Mouse (Mus musculus) lung, postnatal 10 days (tissue): ENCODE data around the gene Nppb.
A peak's percentile ranks its signal among the peaks of the same experiment; 100 is the strongest.

Experiments
- DNase-seq: peaks from one replicate; pipeline ENCODE4 v3.0.0; 2021

The Nppb gene

GRCm38 (mm10) chr4:147977726-147978125 is 7.9 kb upstream of the Nppb start:
- no peak for DNase-seq

DNA sequence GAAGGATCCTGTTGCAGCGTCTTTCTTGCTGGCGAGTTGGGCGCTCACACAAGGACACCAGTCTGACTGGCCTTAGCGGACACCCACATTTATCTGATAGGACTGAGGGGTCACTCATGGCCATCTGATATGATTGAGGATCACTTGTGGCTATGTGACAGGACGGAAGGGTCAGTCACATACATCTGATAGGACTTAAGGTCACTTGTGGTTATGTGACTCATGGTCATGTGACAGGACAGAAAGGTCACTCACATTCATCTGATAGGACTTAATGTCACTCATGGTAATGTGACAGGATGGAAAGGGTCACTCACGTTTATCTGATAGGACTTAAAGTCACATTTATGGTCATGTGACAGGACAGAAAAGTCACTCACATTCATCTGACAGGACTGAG is 7.2 kb upstream of the Nppb start:
- DNase-seq = no peak

DNA sequence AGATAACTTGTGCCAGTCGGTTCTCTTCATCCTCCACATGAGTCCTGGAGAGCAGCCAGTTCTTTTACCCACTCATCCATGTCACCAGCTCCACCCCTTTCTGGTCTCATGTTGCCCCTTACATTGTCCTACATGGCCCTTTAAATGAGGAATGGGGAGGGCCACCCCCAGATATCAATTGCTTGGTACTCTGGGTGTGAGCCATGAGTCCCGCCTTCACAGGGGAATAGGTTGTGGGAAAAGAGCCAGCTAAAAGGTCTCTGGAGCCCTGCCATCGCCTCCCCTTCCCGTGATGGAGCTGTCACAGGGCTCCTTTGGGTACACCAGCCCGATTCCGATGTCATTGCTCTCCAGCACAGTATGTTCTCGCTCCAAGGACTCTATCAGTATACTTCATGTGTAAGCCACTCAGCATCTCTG is 6.1 kb upstream of the Nppb start:
- DNase-seq = no peak

GRCm38 (mm10) chr4:147993571-147994095 is 8.0 kb downstream of the Nppb start:
- DNase-seq = no peak

GRCm38 (mm10) chr4:147995311-147995710 is 9.7 kb downstream of the Nppb start:
- no peak for DNase-seq

GRCm38 (mm10) chr4:148000202-148000772 is 14.7 kb downstream of the Nppb start, which contains the start of gene Nppa:
Nppa (plus strand) TSS chr4:148000722.
- DNase-seq = no peak

- no peak for DNase-seq
Measured at GRCm38 (mm10) chr4:148001013-148001789, 15.6 kb downstream of the Nppb start.

DNA sequence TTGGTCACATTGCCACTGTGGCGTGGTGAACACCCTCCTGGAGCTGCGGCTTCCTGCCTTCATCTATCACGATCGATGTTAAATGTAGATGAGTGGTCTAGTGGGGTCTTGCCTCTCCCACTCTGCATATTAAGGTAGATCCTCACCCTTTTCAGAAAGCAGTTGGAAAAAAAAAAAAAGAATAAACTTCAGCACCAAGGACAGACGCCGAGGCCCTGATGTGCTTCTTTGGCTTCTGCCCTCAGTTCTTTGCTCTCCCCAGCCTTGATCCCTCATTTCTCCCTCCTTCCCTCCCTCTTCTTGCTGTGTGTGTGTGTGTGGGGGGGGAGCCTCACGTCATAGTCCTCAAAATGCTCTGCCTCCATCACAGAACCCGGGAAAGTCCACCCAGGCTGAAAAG is 16.3 kb downstream of the Nppb start:
- no peak for DNase-seq

DNA sequence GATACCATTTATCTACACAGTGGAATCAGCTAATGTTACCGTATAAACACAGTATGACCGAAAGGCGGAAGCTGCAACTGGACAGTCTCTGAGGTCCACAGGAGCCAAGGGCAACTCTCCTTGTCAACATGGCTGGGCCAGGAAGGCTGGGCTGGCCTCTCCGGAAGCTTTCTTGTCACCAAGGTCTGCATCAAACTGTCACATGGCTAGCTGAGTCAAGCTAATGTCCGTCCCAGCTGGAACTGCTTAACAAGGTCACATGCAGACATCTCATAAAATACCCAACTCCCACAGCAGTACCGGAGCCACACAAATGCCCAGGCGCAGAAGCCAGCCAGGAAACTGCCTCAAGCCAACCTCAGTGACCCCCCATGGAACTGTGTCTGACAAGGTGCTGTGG is 18.8 kb downstream of the Nppb start:
- DNase-seq = no peak

- DNase-seq = peak; percentile 54
Measured at GRCm38 (mm10) chr4:148008412-148008811, 22.8 kb downstream of the Nppb start.

DNA sequence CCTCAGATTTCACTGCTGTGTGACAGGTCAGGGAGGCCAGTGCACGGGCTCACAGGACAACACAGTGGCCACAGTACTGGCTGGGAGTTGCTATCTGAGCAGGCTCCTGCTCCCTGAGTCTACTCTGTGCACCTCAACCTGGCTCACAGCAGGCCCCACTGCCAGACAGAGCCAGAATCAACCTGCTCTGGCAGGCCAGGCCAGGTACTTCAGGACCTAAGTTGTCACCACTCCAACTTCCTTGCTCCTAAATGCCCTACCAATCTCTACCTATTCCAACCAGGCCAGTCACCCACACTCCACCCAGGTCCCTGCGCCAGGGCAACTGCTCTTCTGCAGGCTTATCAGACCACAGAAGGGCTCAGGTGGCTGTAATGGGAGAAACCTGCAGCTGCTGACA is 24.1 kb downstream of the Nppb start:
- no peak for DNase-seq

DNA sequence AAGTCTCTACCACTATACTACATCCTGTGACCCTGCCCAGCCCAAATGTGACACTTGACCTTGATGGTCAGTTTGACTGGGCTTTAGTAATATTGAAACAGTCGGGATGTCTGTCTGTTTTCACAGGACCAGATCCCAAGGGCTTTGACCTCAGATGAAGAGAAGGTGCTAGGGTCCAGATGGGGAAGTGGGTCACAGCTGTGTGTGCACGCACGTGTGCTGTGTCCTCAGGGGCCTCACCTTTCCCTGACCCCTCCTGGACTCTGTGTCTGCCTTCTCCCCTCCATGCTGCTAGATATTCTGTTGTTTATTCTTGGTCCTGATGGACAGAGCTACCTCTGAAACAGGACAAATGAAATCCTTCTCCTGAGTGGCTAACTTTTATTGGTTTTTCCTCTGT is 25.7 kb downstream of the Nppb start:
- DNase-seq = no peak

DNA sequence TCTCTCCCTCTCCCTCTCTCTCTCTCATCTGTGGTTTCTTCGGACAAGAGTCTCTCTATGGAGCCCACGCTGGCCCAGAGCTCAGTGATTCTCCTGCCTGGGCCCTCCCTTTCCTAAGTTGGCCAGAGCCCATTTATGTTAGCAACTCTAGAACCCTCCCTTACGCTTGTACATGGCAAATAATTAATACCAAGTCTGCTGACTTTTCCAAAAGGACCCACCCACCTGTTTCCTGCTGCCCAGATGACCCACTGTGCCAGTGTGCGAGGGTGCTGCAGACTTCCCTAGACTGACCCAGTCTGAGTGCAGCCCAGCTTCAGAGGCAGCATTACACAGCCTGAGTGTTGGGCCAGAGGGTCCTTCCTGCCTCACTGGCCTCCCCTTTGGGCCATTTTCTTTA is 26.6 kb downstream of the Nppb start:
- DNase-seq = no peak

- DNase-seq = no peak
Measured at GRCm38 (mm10) chr4:148015418-148015817, 29.8 kb downstream of the Nppb start.

DNA sequence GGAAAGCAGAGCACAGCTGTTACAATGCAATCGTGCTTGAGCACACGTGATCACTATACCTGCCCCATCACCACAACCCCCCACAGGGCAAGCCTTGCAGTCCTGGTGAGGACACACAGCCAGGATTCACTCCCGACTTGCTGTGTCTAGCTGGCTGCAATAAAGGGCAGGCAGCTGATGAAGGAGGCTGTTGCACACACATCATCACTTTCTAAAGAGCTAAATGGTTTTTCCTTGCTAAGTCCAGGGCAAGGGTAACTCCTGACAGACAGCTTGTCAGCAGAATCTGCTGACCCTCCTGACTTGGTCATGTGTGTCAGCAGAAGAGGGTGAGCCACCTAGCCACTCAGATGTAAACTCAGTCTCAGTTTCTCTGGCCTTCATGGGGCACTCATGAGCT is 31.4 kb downstream of the Nppb start:
- no peak for DNase-seq

GRCm38 (mm10) chr4:148018410-148018809 is 32.8 kb downstream of the Nppb start:
- no peak for DNase-seq

DNA sequence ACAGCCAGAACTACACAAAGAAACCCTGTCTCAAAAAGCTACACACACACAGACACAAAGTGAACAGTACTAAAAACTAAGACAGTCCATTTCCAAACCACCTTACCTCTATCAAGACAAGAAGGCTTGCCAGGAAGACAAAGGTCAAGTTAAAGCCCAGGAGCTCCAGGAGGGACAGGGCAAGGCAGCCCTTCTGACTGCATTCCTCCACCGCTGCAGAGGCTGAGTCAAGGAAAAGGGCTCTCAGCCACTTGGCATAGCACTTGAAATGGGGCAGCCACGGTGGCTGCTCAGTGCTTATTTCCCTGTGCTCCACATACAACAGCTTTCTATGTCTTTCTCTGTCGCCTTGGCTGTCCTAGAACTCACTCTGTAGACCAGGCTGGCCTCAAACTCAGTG is 38.4 kb downstream of the Nppb start:
- DNase-seq = no peak

GRCm38 (mm10) chr4:148029297-148029696 is 43.7 kb downstream of the Nppb start:
- DNase-seq = no peak

DNA sequence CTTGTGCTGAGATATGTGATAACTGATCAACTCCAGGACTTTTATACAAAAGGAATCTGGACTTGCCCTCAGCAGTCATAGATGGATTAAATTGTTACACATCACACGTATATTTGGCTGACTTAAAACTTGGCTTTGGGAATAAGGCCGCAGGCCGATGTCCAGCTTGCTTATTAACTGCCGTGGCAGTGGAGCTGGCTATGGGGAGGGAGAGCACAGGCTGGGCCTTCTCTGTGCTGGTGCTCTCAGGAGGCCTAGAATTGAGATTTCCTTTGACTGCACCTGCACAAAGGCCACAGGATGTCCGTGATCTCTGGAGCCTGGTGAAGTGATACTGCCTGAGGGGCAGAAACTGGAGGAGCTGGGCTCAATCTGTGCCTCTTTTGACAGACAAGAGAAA is 44.9 kb downstream of the Nppb start:
- no peak for DNase-seq

DNA sequence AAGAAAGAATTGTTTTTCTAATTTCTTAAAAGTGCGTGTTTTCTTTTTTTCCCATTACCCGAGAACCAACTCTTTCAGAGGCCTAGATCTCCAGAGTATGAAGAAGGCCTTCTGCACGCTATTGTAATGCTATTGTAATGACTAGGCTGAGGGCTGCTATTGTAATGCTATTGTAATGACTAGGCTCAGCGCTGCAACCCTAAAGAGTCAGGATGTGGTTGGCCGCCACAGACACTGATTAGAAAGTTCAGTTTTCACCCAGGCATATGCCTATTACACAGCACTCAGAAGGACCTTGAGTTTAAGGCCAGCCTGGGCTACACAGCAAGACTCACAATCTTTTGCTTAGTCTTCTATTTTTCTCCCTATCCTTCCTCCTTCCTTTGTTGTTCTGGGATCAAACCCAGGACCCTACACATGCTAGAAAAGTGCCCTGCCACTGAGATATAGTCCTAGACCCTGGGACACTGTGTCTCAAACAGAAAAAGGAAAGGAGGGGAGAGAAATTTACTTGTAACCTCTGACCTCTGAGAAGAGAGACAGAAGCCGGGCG is 48.3 kb downstream of the Nppb start:
- DNase-seq = no peak

- DNase-seq = no peak
Measured at GRCm38 (mm10) chr4:148035440-148035839, 49.9 kb downstream of the Nppb start.
